Mouse (Mus musculus): Measurements from ENCODE around the gene Slc29a4. TPM values are rescaled to one million over a fixed set of nuclear protein-coding genes. Genes with fewer than 3 reads are reported as not detected.

Slc29a4 gene
- total RNA-seq (2021), result under 1 TPM; 0.17 to 0.21 TPM
- long read RNA-seq, experiment 1, result 0 reads
- long read RNA-seq, experiment 2, result 0 reads

GRCm38 (mm10) chr5:142692248-142692647 is at the start of gene Slc29a4:
Gene Slc29a4, plus strand, starts transcription at chr5:142692512.
- no peak for DNase-seq

- no peak for DNase-seq
These were observed 44.1 kb upstream of the Slc29a4 start for GRCm38 (mm10) chr5:142648162-142648561.

- DNase-seq, result no peak
These were observed 42.8 kb upstream of the Slc29a4 start for GRCm38 (mm10) chr5:142649460-142650050.

GRCm38 (mm10) chr5:142650390-142650789 is 41.9 kb upstream of the Slc29a4 start:
- no peak for DNase-seq

GRCm38 (mm10) chr5:142650794-142651497 is 41.4 kb upstream of the Slc29a4 start:
- DNase-seq, result no peak

- no peak for DNase-seq
These were observed 40.0 kb upstream of the Slc29a4 start for GRCm38 (mm10) chr5:142652266-142652665.

GRCm38 (mm10) chr5:142660656-142661434 is 31.5 kb upstream of the Slc29a4 start:
- no peak for DNase-seq

- DNase-seq, result no peak
These were observed 24.4 kb upstream of the Slc29a4 start for GRCm38 (mm10) chr5:142667921-142668320.

GRCm38 (mm10) chr5:142668556-142669263 is 23.6 kb upstream of the Slc29a4 start:
- DNase-seq, result no peak

GRCm38 (mm10) chr5:142669726-142670125 is 22.6 kb upstream of the Slc29a4 start:
- no peak for DNase-seq

GRCm38 (mm10) chr5:142673082-142673481 is 19.2 kb upstream of the Slc29a4 start:
- no peak for DNase-seq

GRCm38 (mm10) chr5:142678141-142678571 is 14.2 kb upstream of the Slc29a4 start:
- no peak for DNase-seq

GRCm38 (mm10) chr5:142679065-142679464 is 13.2 kb upstream of the Slc29a4 start:
- DNase-seq, result no peak

- no peak for DNase-seq
These were observed 10.4 kb upstream of the Slc29a4 start for GRCm38 (mm10) chr5:142681911-142682310.

GRCm38 (mm10) chr5:142682529-142682928 is 9.8 kb upstream of the Slc29a4 start:
- DNase-seq, result no peak

- no peak for DNase-seq
These were observed 3.4 kb upstream of the Slc29a4 start for GRCm38 (mm10) chr5:142688866-142689265.

GRCm38 (mm10) chr5:142690343-142690742 is 2.0 kb upstream of the Slc29a4 start:
- no peak for DNase-seq

GRCm38 (mm10) chr5:142692971-142693737 is 842 bp downstream of the Slc29a4 start:
- no peak for DNase-seq

- DNase-seq, result no peak
These were observed 1.6 kb downstream of the Slc29a4 start for GRCm38 (mm10) chr5:142693738-142694430.

- peak in 1 of 2 experiments; percentile 50 for DNase-seq
These were observed 2.5 kb downstream of the Slc29a4 start for GRCm38 (mm10) chr5:142694627-142695340.
